Mouse (Mus musculus) E14TG2a.4 (cell line): ENCODE measurements at regions not wholly inside any gene's neighbourhood (a gene's known extent, or its start where the extent isn't known, plus 50 kb on each side); places are given as distances from the start of the nearest gene placed in this dataset.
A peak's percentile ranks its signal among the peaks of the same experiment; 100 is the strongest.

Experiments used
- H3K27me3 ChIP-seq: 2 replicates; pipeline ENCODE4 v1.6.1; 2014; ENCODE audit warnings: low read length, control low read depth; ENCODE audit not compliant: insufficient read depth
- H3K36me3 ChIP-seq: 2 replicates; pipeline ENCODE4 v1.6.1; 2014; ENCODE audit warnings: low read length, control low read depth; ENCODE audit not compliant: insufficient read depth
- H3K4me1 ChIP-seq: replicated peaks from 2 replicates; pipeline ENCODE4 v1.6.1; 2014; ENCODE audit warnings: low read depth, low read length, control low read depth
- H3K4me3 ChIP-seq: replicated peaks from 2 replicates; pipeline ENCODE4 v1.5.1; 2014; ENCODE audit warnings: mild to moderate bottlenecking, low read length
- H3K9me3 ChIP-seq: 2 replicates; pipeline ENCODE4 v1.6.1; 2014; ENCODE audit warnings: low read length, control low read depth
- CTCF ChIP-seq: conservative IDR thresholded peaks from 2 replicates; pipeline ENCODE4 v1.5.1; 2014; ENCODE audit warnings: low read length
- NANOG ChIP-seq: IDR thresholded peaks from 2 replicates; pipeline ENCODE4 v1.6.1; 2014; ENCODE audit warnings: borderline replicate concordance, low read length, mixed read lengths
- POU5F1 ChIP-seq: IDR thresholded peaks from 2 replicates; pipeline ENCODE4 v1.6.1; 2014; ENCODE audit warnings: low read length, borderline replicate concordance

DNA sequence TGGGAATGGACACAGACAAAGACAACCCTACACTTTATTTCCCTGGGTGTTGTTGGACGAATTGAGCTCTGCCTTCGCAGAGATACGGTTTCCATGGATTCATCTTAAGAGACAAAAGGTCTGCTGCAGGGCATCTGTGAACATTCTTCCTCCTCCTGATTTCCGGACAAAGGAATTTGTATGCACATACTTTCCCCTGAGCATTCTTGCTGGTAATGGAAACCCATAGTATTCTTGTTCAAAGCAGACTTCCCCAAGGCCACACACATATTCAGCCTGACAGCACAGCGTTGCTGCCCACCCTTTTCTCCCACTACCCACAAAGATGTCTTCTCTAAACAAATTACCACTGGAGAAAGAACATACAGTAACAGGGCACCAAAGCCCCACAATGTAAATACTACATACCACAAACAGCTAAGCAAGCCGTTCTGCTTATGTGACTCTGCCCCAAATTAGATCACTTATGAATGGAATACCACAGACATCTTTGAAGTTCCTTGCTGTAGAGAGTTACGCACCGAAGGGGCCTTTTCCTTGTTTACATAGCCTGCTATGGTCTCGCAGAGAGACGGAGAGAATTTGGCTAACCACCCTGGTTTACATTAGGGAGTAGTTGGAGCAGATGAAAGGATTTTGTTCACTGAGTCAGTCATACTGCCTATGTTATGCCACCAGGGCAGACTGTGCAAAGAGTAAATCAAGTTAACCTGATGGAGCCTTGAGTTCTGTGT lies 96.0 kb upstream of the Tas2r134 start:
- Histone ChIP-seq H3K4me1 (no peaks in the 10 kb centered on the region), H3K36me3 (no peaks in the 10 kb centered on the region), H3K4me3 (no peak overlapping the region), H3K9me3 (no peaks in the 10 kb centered on the region), H3K27me3 (no peaks in the 10 kb centered on the region)
- TF ChIP-seq NANOG, result no peak
- no peak for TF ChIP-seq POU5F1
- no peak for TF ChIP-seq CTCF

DNA sequence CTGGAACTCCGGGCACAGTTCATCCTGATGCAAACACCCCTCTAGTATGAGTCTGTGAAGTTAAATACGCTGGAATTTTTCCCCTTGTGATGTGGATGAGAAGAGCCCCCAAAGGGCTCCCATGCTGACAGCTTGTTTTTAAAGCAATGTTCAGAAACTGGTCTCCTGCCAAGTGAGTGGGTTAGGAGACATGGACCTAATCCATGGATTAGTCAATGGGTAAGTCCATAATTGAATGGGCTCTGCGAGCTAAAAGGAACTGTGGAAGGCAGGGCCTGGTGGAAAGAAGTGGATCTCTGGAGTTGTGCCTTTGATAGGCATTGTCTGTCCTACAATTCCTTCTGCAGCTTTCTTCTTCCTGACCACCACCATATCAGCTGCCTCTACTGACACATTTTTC lies 104.5 kb upstream of the Tas2r134 start:
- H3K36me3 ChIP-seq, result no peaks in the 10 kb centered on the region
- no peak for TF ChIP-seq CTCF
- TF ChIP-seq NANOG, result no peak
- TF ChIP-seq POU5F1, result no peak
- H3K4me3 ChIP-seq, result no peak overlapping the region
- H3K27me3 ChIP-seq, result no peaks in the 10 kb centered on the region
- H3K9me3 ChIP-seq, result no peaks in the 10 kb centered on the region
- no peaks in the 10 kb centered on the region for H3K4me1 ChIP-seq

DNA sequence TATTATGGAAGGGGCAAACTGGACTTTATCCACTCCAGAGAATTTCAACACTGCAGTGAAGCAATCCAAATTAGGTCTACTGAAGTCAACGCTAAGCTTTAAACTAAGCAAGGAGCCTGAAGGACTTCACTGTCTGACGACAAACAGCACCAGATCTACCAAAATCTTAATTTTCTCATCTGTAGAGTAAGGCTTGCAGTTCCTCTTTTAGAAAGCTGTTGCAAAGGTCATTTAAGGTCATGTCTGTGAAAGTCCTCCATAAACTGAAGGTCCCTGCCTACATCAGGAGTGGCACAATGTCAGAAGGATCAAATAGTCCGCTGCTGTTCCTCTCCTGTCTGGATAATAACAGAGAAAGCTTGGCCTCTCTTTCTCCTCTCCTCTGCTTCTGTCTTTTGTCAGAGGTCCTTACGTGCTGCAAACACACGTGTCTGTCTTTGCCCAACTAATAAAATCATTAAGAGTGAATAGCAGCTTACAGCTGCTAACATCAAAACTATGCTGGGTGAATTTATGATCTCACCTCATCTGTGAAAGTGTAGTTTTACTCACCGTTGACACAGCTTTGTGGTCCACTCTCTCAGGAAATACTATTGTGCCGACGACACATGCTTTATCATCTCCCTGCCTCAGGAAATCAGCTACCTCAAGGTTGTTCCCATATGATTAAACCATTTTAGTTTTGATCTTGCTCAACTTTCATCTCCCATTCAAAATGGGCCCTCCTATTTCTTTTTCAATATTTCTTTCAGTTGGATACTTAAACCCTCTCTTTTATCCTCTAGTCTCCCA lies 117.9 kb upstream of the Tas2r134 start:
- Histone ChIP-seq H3K4me3 (no peak overlapping the region), H3K27me3 (no peaks in the 10 kb centered on the region), H3K36me3 (no peaks in the 10 kb centered on the region), H3K9me3 (no peaks in the 10 kb centered on the region), H3K4me1 (no peaks in the 10 kb centered on the region)
- TF ChIP-seq CTCF (no peak), NANOG (no peak)

DNA sequence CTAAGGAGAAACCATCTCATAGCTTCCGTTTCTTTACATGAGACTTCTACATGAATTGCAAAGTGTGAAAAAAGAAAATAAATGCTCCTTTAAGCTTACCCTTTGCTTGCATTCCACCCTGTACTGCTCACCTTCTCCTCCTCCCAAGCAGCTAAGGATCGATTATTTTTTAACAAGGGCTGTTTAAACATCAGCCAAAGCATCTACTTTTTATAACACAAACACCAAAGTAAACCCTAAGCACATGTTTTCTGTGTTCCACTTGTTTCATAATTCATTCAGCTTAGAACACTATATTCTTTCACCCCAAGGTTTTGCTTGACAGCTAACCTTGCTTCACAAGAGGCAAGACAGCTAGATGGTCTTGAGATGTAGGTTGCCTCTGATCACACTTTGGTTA lies 129.4 kb upstream of the Tas2r134 start:
- TF ChIP-seq NANOG (no peak), CTCF (no peak), POU5F1 (no peak)
- Histone ChIP-seq H3K36me3 (no peaks in the 10 kb centered on the region), H3K27me3 (no peaks in the 10 kb centered on the region), H3K4me1 (no peaks in the 10 kb centered on the region), H3K4me3 (no peak overlapping the region), H3K9me3 (no peaks in the 10 kb centered on the region)

DNA sequence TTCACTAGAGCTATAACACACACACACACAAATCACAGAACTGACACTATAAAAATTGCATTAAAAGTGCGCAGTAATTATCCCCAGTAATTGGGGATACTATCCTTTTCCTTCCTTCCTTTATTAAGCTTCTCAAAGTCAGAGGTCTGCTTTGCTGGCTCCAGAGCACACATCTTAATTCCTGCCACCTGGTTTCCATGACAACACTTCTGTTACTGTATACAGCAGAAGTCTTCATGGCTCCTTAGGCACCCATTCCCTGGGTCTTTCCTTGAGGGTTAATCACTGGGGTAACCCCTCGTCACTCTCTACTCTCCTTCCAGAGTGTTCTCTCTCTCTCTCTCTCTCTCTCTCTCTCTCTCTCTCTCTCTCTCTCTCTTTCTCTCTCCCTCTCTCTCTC lies 153.6 kb upstream of the Tas2r134 start:
- Histone ChIP-seq H3K36me3 (no peaks in the 10 kb centered on the region), H3K4me3 (no peak overlapping the region), H3K27me3 (no peaks in the 10 kb centered on the region), H3K9me3 (no peaks in the 10 kb centered on the region), H3K4me1 (no peaks in the 10 kb centered on the region)
- TF ChIP-seq NANOG, result no peak
- TF ChIP-seq POU5F1, result no peak
- TF ChIP-seq CTCF, result no peak

DNA sequence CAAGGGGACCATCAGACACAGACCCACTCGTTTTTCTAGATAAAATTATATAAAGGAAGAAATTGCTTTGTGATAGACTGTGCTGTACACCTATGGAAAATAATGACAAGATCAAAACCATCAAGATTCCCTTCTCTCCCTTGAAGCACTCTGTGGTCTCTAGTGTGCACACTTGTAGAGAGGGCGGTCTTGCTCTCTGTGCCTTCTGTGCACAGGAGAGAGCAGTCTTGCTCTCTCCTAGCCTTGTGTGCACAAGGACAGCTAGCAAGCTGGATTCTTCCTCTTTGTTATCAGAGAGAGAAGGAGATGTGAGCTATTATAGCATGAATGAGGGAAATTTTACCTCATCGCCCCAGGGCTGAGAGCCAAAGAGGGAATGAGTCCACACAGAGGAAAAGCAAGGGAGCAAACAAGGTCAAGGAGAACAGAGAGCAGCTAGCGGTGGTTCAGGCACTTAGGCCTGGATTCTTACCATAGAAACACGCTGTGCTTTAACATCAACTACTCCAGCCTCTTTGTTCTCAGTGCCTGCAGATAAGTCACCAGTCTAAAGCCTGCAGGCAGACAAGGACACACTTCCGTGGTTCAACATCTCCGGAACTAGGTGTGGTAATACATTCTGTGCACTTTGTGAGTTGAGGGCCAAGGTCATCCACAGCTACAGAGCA lies 160.2 kb upstream of the Tas2r134 start:
- H3K4me1 ChIP-seq, result no peaks in the 10 kb centered on the region; the same call in 1 of the 2 replicates
- H3K9me3 ChIP-seq, result no peaks in the 10 kb centered on the region
- H3K4me3 ChIP-seq, result no peak overlapping the region
- TF ChIP-seq NANOG (peak; percentile 89; the same call in 1 of the 2 replicates), CTCF (no peak)
- no peaks in the 10 kb centered on the region for H3K27me3 ChIP-seq
- no peaks in the 10 kb centered on the region for H3K36me3 ChIP-seq

DNA sequence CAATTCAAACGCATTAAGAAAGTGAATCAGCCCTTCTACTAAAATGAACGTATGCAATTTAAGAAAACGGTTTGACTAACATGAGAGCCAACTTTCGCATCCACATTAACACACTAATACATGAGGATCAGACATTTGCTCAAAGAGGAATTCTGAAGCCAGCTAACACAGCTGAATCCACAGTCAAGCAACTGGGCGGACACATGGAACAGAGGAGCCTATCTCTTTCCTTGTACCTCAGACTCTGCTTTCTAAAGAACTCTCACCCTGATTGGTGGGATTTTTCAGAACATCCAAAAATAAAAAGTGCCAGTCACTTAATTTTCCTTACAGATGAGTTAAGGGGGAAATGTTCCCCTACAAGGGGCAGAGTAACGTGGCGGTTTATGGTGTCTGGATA lies 161.3 kb upstream of the Tas2r134 start:
- Histone ChIP-seq H3K4me3 (no peak overlapping the region), H3K9me3 (no peaks in the 10 kb centered on the region), H3K4me1 (no peaks in the 10 kb centered on the region; the same call in 1 of the 2 replicates), H3K36me3 (no peaks in the 10 kb centered on the region), H3K27me3 (no peaks in the 10 kb centered on the region)
- TF ChIP-seq NANOG (no peak), CTCF (no peak), POU5F1 (no peak)

DNA sequence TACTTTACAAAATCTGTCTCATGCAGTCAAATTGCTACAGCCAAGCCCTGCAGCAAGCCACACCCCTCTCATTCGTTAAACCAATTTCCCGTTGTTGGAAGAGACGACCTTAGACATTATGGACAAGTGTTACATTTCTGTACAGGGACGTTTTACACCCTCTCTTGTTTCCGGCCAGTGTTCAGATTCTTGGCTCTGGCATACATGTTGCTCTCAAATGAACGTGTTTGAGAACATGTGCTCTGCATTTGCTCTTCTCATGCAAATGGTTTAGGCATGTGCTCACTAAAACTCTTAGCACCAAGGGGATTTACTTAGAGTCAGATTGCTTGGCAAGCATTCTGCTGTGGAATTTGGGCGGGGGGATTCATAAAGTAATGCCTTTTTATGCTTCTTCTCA lies 161.7 kb upstream of the Tas2r134 start:
- Histone ChIP-seq H3K9me3 (no peaks in the 10 kb centered on the region), H3K4me3 (no peak overlapping the region), H3K36me3 (no peaks in the 10 kb centered on the region), H3K4me1 (no peaks in the 10 kb centered on the region; the same call in 1 of the 2 replicates), H3K27me3 (no peaks in the 10 kb centered on the region)
- no peak for TF ChIP-seq NANOG
- no peak for TF ChIP-seq CTCF
- TF ChIP-seq POU5F1, result no peak
